Comparison of ENCODE assay signal across 8 mouse cellular contexts in the genomic region with DNA sequence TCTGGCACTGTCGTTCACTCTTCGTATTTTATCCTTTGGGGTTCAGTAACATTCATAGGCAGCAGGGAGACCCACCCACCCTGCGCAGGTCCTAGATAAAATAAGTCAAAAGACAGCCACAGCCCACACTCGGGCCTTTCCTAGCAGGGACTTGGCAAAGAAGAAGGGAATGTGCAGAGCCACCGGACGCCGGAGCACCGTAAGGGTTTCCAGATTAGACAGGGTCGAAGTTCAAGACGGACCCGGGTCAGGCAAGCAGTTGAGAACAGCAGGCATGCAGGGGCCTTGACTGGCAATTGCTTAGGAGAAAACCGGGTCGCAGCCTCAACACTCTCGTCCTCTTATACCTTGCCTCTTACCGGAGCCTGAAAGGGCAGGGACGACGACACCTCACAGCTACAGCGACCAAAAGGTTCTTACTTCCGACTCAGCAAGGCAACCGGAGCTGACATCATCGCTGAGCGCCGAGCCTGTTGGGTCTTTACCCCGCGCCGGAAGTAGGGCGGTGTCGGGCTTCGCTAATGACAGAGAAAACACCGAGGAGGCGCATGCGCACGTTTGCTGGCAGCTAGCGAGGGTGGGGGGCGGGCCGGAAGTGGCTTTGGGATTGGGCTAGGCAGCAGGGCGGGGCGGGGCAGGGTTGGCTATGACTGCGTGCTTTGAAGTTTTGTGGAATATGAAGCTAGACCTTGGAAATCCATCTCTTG. TPM values are rescaled to one million over a fixed set of nuclear protein-coding genes. Genes with fewer than 3 reads are reported as not detected.
DNase-seq lines count a peak whose midpoint lies in the region; ATAC-seq and TF ChIP-seq lines count a peak whose summit lies in the region.

A gene (minus strand): TSS at position 475 of the 707 bp plus-strand sequence.

- peaks cover 13% of the 10 kb centered on the region for H3K36me3 ChIP-seq in embryonic facial prominence, embryonic 13.5 days
- peaks cover 4% of the 10 kb centered on the region for H3K36me3 ChIP-seq in kidney, adult 2 months (ENCODE audit: control insufficient read depth, insufficient read depth, low read length)
- peaks cover 15% of the 10 kb centered on the region for H3K36me3 ChIP-seq in limb, embryonic 12.5 days
- H3K36me3 ChIP-seq in midbrain, embryonic 15.5 days (replicated peaks), result peaks cover 7% of the 10 kb centered on the region; the same call in 1 of the 2 replicates
- peaks cover 2% of the 10 kb centered on the region; the same call in 1 of the 2 replicates for H3K36me3 ChIP-seq in spleen, adult 2 months (ENCODE audit: control insufficient read depth, insufficient read depth, low read length)

- peak within 1 kb of the TSS; percentile 72 for H3K27ac ChIP-seq in embryonic facial prominence, embryonic 13.5 days
- H3K27ac ChIP-seq in kidney, adult 2 months (ENCODE audit: insufficient read depth, low read depth, low read length), result peak within 1 kb of the TSS; percentile 98
- 0 out of 2 replicates have a peak within 1 kb of the TSS, but pooled peaks have one; percentile 41 for H3K27ac ChIP-seq in limb, embryonic 12.5 days
- peak within 1 kb of the TSS; percentile 80 for H3K27ac ChIP-seq in midbrain, embryonic 15.5 days
- peak within 1 kb of the TSS; percentile 67 for H3K27ac ChIP-seq in spleen, adult 2 months (ENCODE audit: insufficient read depth, low read length)

- peaks cover 1% of the 10 kb centered on the region; the same call in 1 of the 2 replicates for H3K27me3 ChIP-seq in embryonic facial prominence, embryonic 13.5 days
- H3K27me3 ChIP-seq in kidney, adult 2 months (replicated peaks; ENCODE audit: control insufficient read depth, insufficient read depth, low read length), result no peaks in the 10 kb centered on the region
- 0 out of 2 replicates have a peak, but pooled peaks cover under 1% of the 10 kb centered on the region for H3K27me3 ChIP-seq in limb, embryonic 12.5 days
- H3K27me3 ChIP-seq in midbrain, embryonic 15.5 days (replicated peaks), result 0 out of 2 replicates have a peak, but pooled peaks cover under 1% of the 10 kb centered on the region
- H3K27me3 ChIP-seq in spleen, adult 2 months (ENCODE audit: control insufficient read depth, insufficient read depth, low read length), result no peaks in the 10 kb centered on the region

- no peak for TF ChIP-seq CTCF in kidney, adult 2 months (conservative IDR thresholded peaks at IDR 0.05; ENCODE audit: insufficient read depth, insufficient read length, low read depth, low read length)
- no peak for TF ChIP-seq CTCF in spleen, adult 2 months (IDR thresholded peaks at IDR 0.05; ENCODE audit: extremely low read depth, insufficient read depth, insufficient read length, insufficient replicate concordance)

- H3K9me3 ChIP-seq in embryonic facial prominence, embryonic 13.5 days, result no peaks in the 10 kb centered on the region
- no peaks in the 10 kb centered on the region for H3K9me3 ChIP-seq in limb, embryonic 12.5 days
- H3K9me3 ChIP-seq in midbrain, embryonic 15.5 days, result no peaks in the 10 kb centered on the region

- DNase-seq in 3134 (ENCODE audit: extremely low read depth, insufficient read length, low spot score), result peak; percentile 99
- peak; percentile 99 for DNase-seq in adrenal gland, postnatal 36 days
- peak; percentile 98 to 100 for DNase-seq in heart, adult 18-20 months
- peak; percentile 99 for DNase-seq in kidney, adult 2 months
- DNase-seq in spleen, adult 2 months (ENCODE audit: low read depth in 1 of 2, low spot score in 2 of 2), result peak; percentile 98 to 100

- ATAC-seq in embryonic facial prominence, embryonic 13.5 days (ENCODE audit: insufficient number of reproducible peaks, insufficient read depth, low FRiP score, low TSS enrichment, low read depth), result peak; percentile 92
- ATAC-seq in limb, embryonic 12.5 days (ENCODE audit: insufficient number of reproducible peaks, insufficient read depth, low FRiP score, low TSS enrichment, low read depth), result peak; percentile 89
- peak; percentile 94 for ATAC-seq in midbrain, embryonic 15.5 days (replicated peaks)

- H3K4me2 ChIP-seq in embryonic facial prominence, embryonic 13.5 days, result peak within 1 kb of the TSS; percentile 89
- peak within 1 kb of the TSS; percentile 75 for H3K4me2 ChIP-seq in limb, embryonic 12.5 days
- H3K4me2 ChIP-seq in midbrain, embryonic 15.5 days, result peak within 1 kb of the TSS; percentile 86

- H3K9ac ChIP-seq in embryonic facial prominence, embryonic 13.5 days, result peak within 1 kb of the TSS; percentile 86
- H3K9ac ChIP-seq in limb, embryonic 12.5 days (replicated peaks), result peak within 1 kb of the TSS; percentile 73
- peak within 1 kb of the TSS; percentile 80 for H3K9ac ChIP-seq in midbrain, embryonic 15.5 days

- H3K4me3 ChIP-seq in embryonic facial prominence, embryonic 13.5 days, result peak within 1 kb of the TSS; percentile 88
- H3K4me3 ChIP-seq in kidney, adult 2 months (ENCODE audit: insufficient read depth, low read depth, low read length), result peak within 1 kb of the TSS; percentile 93
- H3K4me3 ChIP-seq in limb, embryonic 12.5 days (replicated peaks), result peak within 1 kb of the TSS; percentile 72
- peak within 1 kb of the TSS; percentile 93 for H3K4me3 ChIP-seq in midbrain, embryonic 15.5 days
- peak within 1 kb of the TSS; percentile 83 for H3K4me3 ChIP-seq in spleen, adult 2 months (ENCODE audit: extremely low read depth, insufficient read depth, insufficient read length)

- peak; percentile 79 for TF ChIP-seq POLR2A in kidney, adult 2 months (IDR thresholded peaks at IDR 0.05; ENCODE audit: low read depth, low read length)
- TF ChIP-seq POLR2A in spleen, adult 2 months (IDR thresholded peaks at IDR 0.05; ENCODE audit: low read depth, low read length), result peak; percentile 75

- under 1% methylated on average over 39 of the region's 39 CpGs for WGBS in embryonic facial prominence, embryonic 13.5 days
- WGBS in kidney, adult 2 months, result under 1% methylated on average over 39 of the region's 39 CpGs
- WGBS in limb, embryonic 12.5 days, result under 1% methylated on average over 39 of the region's 39 CpGs
- whole genome bisulfite sequencing in midbrain, embryonic 15.5 days, result under 1% methylated on average over 39 of the region's 39 CpGs
- under 1% methylated on average over 39 of the region's 39 CpGs for WGBS in spleen, adult 2 months

- H3K4me1 ChIP-seq in embryonic facial prominence, embryonic 13.5 days, result peaks cover 15% of the 10 kb centered on the region; the same call in 1 of the 2 replicates
- peaks cover 6% of the 10 kb centered on the region; the same call in 1 of the 2 replicates for H3K4me1 ChIP-seq in kidney, adult 2 months (ENCODE audit: control insufficient read depth, insufficient read depth, low read length)
- H3K4me1 ChIP-seq in limb, embryonic 12.5 days (replicated peaks), result peaks cover 14% of the 10 kb centered on the region
- H3K4me1 ChIP-seq in midbrain, embryonic 15.5 days, result peaks cover 15% of the 10 kb centered on the region
- no peaks in the 10 kb centered on the region for H3K4me1 ChIP-seq in spleen, adult 2 months (ENCODE audit: control insufficient read depth, insufficient read depth, insufficient read length)

RNA-seq across cellular contexts. Expression of the gene that starts here (rescaled TPM):
- 100 to 1,000 TPM in 1 of 2 experiments, 10 to 100 TPM in 1; 97.9 to 105 TPM for total RNA-seq in adrenal gland, postnatal 36 days (2021)
- 26.4 and 30.0 TPM in 2 replicates for polyA plus RNA-seq in embryonic facial prominence, embryonic 13.5 days (2015; fragmentation: Nextera tagmentation; extraction: Ambion mirVana)
- total RNA-seq in heart, adult 18-20 months (2021), result 10 to 100 TPM; 33.8 to 35.5 TPM
- polyA plus RNA-seq in kidney, adult 2 months (2012; rRNA removed), result 15.9 and 18.3 TPM in 2 replicates
- polyA plus RNA-seq in limb, embryonic 12.5 days (2016; fragmentation: Nextera tagmentation; extraction: Ambion mirVana), result 26.4 and 27.8 TPM in 2 replicates
- polyA plus RNA-seq in midbrain, embryonic 15.5 days (2015; fragmentation: Nextera tagmentation; extraction: Ambion mirVana), result 35.7 and 40.5 TPM in 2 replicates
- polyA plus RNA-seq in spleen, adult 2 months (2012; rRNA removed), result 6.5 and 9.5 TPM in 2 replicates

Comparison
In these comparisons a context has a peak if more than half of its experiments do, and no peak if none do; other contexts are left out.
1. Peak in every context shown above with its lines: DNase-seq, ATAC-seq, H3K4me3 ChIP-seq and H3K27ac ChIP-seq.
2. H3K27ac ChIP-seq: peak in every context shown above with its lines; median percentile 98 in kidney, adult 2 months; 80 in midbrain, embryonic 15.5 days; 72 in embryonic facial prominence, embryonic 13.5 days; 67 in spleen, adult 2 months; 41 in limb, embryonic 12.5 days.